Mouse (Mus musculus) hindlimb bud, embryonic 11.5 days (tissue): Measurements from ENCODE around the gene Prickle4.

Experiments used
- DNase-seq: peaks from one replicate; pipeline ENCODE4 v3.0.0-alpha.2; 2012; ENCODE audit warnings: low read depth, low spot score; ENCODE audit errors: extremely low spot score

Gene Prickle4

GRCm38 (mm10) chr17:47694503-47695336 lies at the start of gene Prickle4:
Gene Prickle4, minus strand, starts transcription at chr17:47694736.
- peak; percentile 62 for DNase-seq

GRCm38 (mm10) chr17:47744086-47744485 lies 49.5 kb upstream of the Prickle4 start:
- DNase-seq = no peak

GRCm38 (mm10) chr17:47742991-47743734 lies 48.6 kb upstream of the Prickle4 start:
- DNase-seq = no peak

GRCm38 (mm10) chr17:47740186-47740585 lies 45.6 kb upstream of the Prickle4 start:
- DNase-seq = no peak

- DNase-seq = no peak
Observed at GRCm38 (mm10) chr17:47738879-47739798, 44.6 kb upstream of the Prickle4 start.

- no peak for DNase-seq
Observed at GRCm38 (mm10) chr17:47738066-47738878, 43.7 kb upstream of the Prickle4 start.

- DNase-seq = no peak
Observed at GRCm38 (mm10) chr17:47737271-47738065, 42.9 kb upstream of the Prickle4 start.

GRCm38 (mm10) chr17:47736856-47737255 lies 42.3 kb upstream of the Prickle4 start, which contains the start of gene Tfeb:
Gene Tfeb, plus strand, starts transcription at chr17:47737030.
- DNase-seq = no peak

- DNase-seq = no peak
Observed at GRCm38 (mm10) chr17:47735553-47736100, 41.1 kb upstream of the Prickle4 start.

GRCm38 (mm10) chr17:47730633-47731575 lies 36.4 kb upstream of the Prickle4 start:
- no peak for DNase-seq

- DNase-seq = no peak
Observed at GRCm38 (mm10) chr17:47726566-47726965, 32.0 kb upstream of the Prickle4 start, which contains the start of gene Pgc. Gene Pgc, plus strand, starts transcription at chr17:47726842.

GRCm38 (mm10) chr17:47721183-47721582 lies 26.6 kb upstream of the Prickle4 start:
- no peak for DNase-seq

GRCm38 (mm10) chr17:47715037-47715436 lies 20.5 kb upstream of the Prickle4 start:
- no peak for DNase-seq

GRCm38 (mm10) chr17:47712889-47713571 lies 18.5 kb upstream of the Prickle4 start:
- DNase-seq = no peak

- DNase-seq = no peak
Observed at GRCm38 (mm10) chr17:47711883-47712282, 17.3 kb upstream of the Prickle4 start.

- DNase-seq = no peak
Observed at GRCm38 (mm10) chr17:47710036-47710435, 15.5 kb upstream of the Prickle4 start.

- no peak for DNase-seq
Observed at GRCm38 (mm10) chr17:47708972-47709371, 14.4 kb upstream of the Prickle4 start.
